Mouse (Mus musculus): ENCODE results near the gene Emsy. TPM values are rescaled to one million over a fixed set of nuclear protein-coding genes. Genes with fewer than 3 reads are reported as not detected.
A peak's percentile ranks its signal among the peaks of the same experiment; 100 is the strongest.

Emsy gene
- polyA plus RNA-seq, 1 experiment from 2014 or later, result 3.7 TPM

DNA sequence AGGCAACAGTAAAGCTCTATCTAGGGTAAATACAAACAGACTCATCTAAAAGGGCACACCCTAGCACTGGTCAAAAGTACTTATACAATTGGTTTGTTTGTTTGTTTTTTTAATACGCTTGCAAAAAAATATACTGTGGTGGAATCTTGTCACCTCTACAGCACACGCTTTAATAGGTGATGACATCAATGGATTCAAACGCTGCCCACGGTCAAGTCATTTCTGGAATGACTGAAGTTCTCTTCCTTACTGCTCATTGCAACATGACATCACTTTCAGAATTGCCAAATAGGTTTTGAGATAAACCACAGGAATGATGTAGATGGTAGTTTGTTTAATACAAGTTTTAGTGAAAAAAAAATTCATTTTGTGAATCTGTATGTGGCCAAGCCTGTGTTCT lies 42.0 kb upstream of the Emsy start:
- no peaks in the 10 kb centered on the region for H3K36me3 ChIP-seq (replicated peaks; ENCODE audit: insufficient read depth, low read length)
- H3K9ac ChIP-seq (replicated peaks), result no peak overlapping the region
- no peak overlapping the region for H3K4me3 ChIP-seq (ENCODE audit: low read depth, low read length)
- no peaks in the 10 kb centered on the region for H3K9me3 ChIP-seq (ENCODE audit: low read length)
- no peak overlapping the region for H3K27ac ChIP-seq (ENCODE audit: low read depth)
- TF ChIP-seq CTCF (IDR thresholded peaks at IDR 0.05; ENCODE audit: low read depth), result no peak
- no peak for TF ChIP-seq EP300 (IDR thresholded peaks at IDR 0.05; ENCODE audit: low read depth)
- H3K4me2 ChIP-seq (ENCODE audit: low read depth, low read length), result no peak overlapping the region
- ATAC-seq (no peak), DNase-seq (no peak)
- H3K27me3 ChIP-seq (ENCODE audit: insufficient read depth, low read length), result no peaks in the 10 kb centered on the region
- peaks cover 7% of the 10 kb centered on the region; the same call in 1 of the 2 replicates for H3K4me1 ChIP-seq (ENCODE audit: insufficient read depth)
- WGBS (ENCODE audit: insufficient replicate concordance), result 85% methylated on average over 4 of the region's 4 CpGs

DNA sequence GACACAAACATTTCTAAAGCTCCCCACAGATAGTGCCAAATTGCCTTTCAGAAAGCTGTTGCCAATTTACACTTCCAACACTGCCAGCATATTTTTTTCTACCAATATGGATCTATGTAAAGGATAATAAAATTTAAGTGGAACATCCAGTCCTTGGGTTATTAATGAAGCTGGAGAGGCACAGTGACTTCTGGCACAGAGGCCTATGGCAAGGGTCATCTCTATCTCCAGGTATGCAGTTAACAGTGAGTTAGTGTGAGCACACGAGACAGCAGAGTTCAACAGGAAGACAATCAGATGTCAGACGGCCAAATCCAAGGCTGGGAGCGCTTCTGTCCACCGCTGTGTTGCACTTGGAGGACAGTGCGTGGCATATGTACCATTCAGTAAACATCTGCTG lies 41.5 kb upstream of the Emsy start:
- Histone ChIP-seq H3K4me1 (ENCODE audit: insufficient read depth) (peaks cover 7% of the 10 kb centered on the region; the same call in 1 of the 2 replicates), H3K9ac (replicated peaks) (no peak overlapping the region), H3K27me3 (ENCODE audit: insufficient read depth, low read length) (no peaks in the 10 kb centered on the region), H3K9me3 (ENCODE audit: low read length) (no peaks in the 10 kb centered on the region), H3K36me3 (replicated peaks; ENCODE audit: insufficient read depth, low read length) (no peaks in the 10 kb centered on the region), H3K27ac (ENCODE audit: low read depth) (no peak overlapping the region), H3K4me2 (ENCODE audit: low read depth, low read length) (no peak overlapping the region), H3K4me3 (ENCODE audit: low read depth, low read length) (no peak overlapping the region)
- DNase-seq (no peak), ATAC-seq (no peak)
- WGBS (ENCODE audit: insufficient replicate concordance), result 61% methylated on average over 5 of the region's 5 CpGs
- TF ChIP-seq EP300 (IDR thresholded peaks at IDR 0.05; ENCODE audit: low read depth), result no peak
- TF ChIP-seq CTCF (IDR thresholded peaks at IDR 0.05; ENCODE audit: low read depth), result no peak

DNA sequence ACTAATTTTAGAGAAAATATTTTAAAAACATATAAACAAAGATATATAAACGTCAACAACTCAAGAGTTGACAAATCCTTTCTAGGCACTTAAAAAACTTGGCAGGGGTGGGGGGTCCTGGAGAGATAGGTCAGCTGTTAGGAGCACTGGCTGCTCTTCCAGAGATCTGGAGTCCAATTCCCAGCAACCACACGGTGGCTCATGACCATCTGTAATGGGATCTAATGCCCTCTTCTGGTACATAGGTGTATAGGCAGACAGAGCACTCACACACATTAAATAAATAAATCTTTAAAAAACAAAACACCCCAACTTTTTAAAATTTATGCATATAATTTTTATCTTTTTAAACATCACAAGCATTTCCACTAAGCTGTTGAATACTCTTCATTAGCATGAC lies 40.9 kb upstream of the Emsy start:
- H3K36me3 ChIP-seq (replicated peaks; ENCODE audit: insufficient read depth, low read length), result no peaks in the 10 kb centered on the region
- H3K9ac ChIP-seq (replicated peaks), result no peak overlapping the region
- H3K4me1 ChIP-seq (ENCODE audit: insufficient read depth), result peaks cover 7% of the 10 kb centered on the region; the same call in 1 of the 2 replicates
- H3K27ac ChIP-seq (ENCODE audit: low read depth), result no peak overlapping the region
- no peak overlapping the region for H3K4me2 ChIP-seq (ENCODE audit: low read depth, low read length)
- WGBS (ENCODE audit: insufficient replicate concordance), result 16% methylated on average over 2 of the region's 2 CpGs
- H3K9me3 ChIP-seq (ENCODE audit: low read length), result no peaks in the 10 kb centered on the region
- no peaks in the 10 kb centered on the region for H3K27me3 ChIP-seq (ENCODE audit: insufficient read depth, low read length)
- DNase-seq (no peak), ATAC-seq (no peak)
- no peak overlapping the region for H3K4me3 ChIP-seq (ENCODE audit: low read depth, low read length)
- TF ChIP-seq EP300 (IDR thresholded peaks at IDR 0.05; ENCODE audit: low read depth) (no peak), CTCF (IDR thresholded peaks at IDR 0.05; ENCODE audit: low read depth) (peak; percentile 56)

DNA sequence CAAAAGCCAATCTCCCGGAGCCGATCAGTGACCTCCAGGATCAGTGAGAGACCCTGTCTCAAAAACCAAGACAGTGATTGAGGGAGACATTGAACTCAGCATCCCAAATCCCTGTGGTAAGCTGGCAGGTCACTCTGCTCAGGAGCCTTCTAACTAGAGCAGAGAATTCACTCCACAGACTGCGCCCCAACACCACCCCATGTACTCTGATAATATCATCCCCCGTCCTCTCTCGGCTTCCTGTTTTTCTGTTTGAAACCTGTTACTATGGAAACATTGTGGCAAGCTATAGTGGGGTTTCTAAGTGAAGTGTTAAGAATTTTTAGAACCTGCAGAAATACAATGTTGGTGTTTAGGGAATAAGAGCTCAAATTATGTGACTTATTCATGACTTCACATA lies 37.5 kb upstream of the Emsy start:
- H3K4me2 ChIP-seq (ENCODE audit: low read depth, low read length), result no peak overlapping the region
- H3K9me3 ChIP-seq (ENCODE audit: low read length), result no peaks in the 10 kb centered on the region
- DNase-seq (no peak), ATAC-seq (no peak)
- no peak for TF ChIP-seq EP300 (IDR thresholded peaks at IDR 0.05; ENCODE audit: low read depth)
- no peak for TF ChIP-seq CTCF (IDR thresholded peaks at IDR 0.05; ENCODE audit: low read depth)
- H3K27ac ChIP-seq (ENCODE audit: low read depth), result no peak overlapping the region
- no peak overlapping the region for H3K9ac ChIP-seq (replicated peaks)
- WGBS (ENCODE audit: insufficient replicate concordance), result 30% methylated on average over 5 of the region's 5 CpGs
- no peaks in the 10 kb centered on the region for H3K27me3 ChIP-seq (ENCODE audit: insufficient read depth, low read length)
- no peak overlapping the region for H3K4me3 ChIP-seq (ENCODE audit: low read depth, low read length)
- H3K36me3 ChIP-seq (replicated peaks; ENCODE audit: insufficient read depth, low read length), result no peaks in the 10 kb centered on the region
- 0 out of 2 replicates have a peak, but pooled peaks cover 4% of the 10 kb centered on the region for H3K4me1 ChIP-seq (ENCODE audit: insufficient read depth)

DNA sequence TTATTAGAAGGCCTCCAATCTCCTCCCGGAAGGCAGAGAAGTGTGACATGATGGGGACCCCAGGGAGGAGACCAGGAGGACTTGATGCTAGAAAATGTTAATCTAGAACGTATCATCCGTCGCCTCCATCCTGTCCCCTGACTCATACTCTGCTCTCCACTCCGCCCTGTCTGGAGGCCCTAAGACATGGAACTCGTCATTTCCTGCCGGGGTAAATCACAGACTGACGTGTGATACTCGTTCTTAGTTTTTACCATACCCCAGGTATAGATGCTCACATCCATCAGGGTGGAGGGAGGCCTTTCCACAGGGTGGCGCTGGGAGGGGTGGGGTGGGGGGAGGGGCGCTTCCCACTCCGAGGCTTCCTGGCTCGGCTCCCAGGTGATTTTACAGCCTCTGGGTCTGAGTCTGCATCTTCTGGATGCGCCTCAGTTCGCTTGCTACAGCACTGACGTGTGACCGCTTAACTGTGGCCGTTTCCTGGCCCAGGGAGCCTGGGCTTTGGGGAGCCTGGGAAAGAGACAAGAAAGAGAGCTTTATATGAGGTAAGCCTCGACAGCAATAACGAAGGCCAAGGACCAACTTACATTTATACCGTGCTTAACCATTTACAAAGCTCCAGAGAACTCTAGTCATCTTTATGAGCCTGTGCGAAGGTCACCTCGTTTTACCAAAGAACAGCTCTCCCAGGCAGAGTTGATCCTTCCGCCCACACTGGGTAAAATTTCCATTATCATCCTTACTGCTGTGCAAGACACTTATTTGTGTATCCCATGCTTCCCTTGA lies 36.4 kb upstream of the Emsy start:
- ATAC-seq, result peak; percentile 33; the same call in 1 of the 2 replicates
- no peaks in the 10 kb centered on the region for H3K9me3 ChIP-seq (ENCODE audit: low read length)
- no peak for DNase-seq
- TF ChIP-seq EP300 (IDR thresholded peaks at IDR 0.05; ENCODE audit: low read depth), result no peak
- no peak for TF ChIP-seq CTCF (IDR thresholded peaks at IDR 0.05; ENCODE audit: low read depth)
- no peaks in the 10 kb centered on the region for H3K36me3 ChIP-seq (replicated peaks; ENCODE audit: insufficient read depth, low read length)
- H3K9ac ChIP-seq (replicated peaks), result no peak overlapping the region
- H3K27ac ChIP-seq (ENCODE audit: low read depth), result no peak overlapping the region; the same call in 1 of the 2 replicates
- H3K4me2 ChIP-seq (ENCODE audit: low read depth, low read length), result no peak overlapping the region
- H3K4me3 ChIP-seq (ENCODE audit: low read depth, low read length), result no peak overlapping the region
- no peaks in the 10 kb centered on the region for H3K27me3 ChIP-seq (ENCODE audit: insufficient read depth, low read length)
- 0 out of 2 replicates have a peak, but pooled peaks cover 4% of the 10 kb centered on the region for H3K4me1 ChIP-seq (ENCODE audit: insufficient read depth)
- WGBS (ENCODE audit: insufficient replicate concordance), result 53% methylated on average over 24 of the region's 24 CpGs

DNA sequence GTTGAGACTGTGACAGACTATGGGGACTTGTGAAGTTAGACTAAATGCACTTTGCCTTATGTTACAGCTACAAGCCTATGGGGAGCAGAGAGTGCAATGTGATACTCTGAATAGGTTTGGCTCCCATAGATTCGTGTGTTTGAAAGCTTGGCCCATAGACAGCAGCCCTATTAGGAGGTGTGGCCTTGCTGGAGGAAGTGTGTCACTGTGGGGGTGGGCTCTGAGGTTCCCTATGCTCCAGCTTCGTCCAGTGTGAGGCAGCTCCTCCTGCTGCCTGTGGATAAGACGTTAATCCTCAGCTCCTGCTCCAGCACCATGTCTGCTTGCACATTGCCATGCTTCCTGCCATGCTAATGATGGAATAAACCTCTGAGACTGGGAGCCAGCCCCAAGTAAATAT lies 34.2 kb upstream of the Emsy start:
- H3K4me3 ChIP-seq (ENCODE audit: low read depth, low read length), result no peak overlapping the region
- H3K27ac ChIP-seq (ENCODE audit: low read depth), result no peak overlapping the region
- ATAC-seq (0 out of 2 replicates have a peak, but pooled peaks have one; percentile 25), DNase-seq (peak; percentile 26)
- no peak overlapping the region for H3K9ac ChIP-seq (replicated peaks)
- no peaks in the 10 kb centered on the region for H3K27me3 ChIP-seq (ENCODE audit: insufficient read depth, low read length)
- H3K36me3 ChIP-seq (replicated peaks; ENCODE audit: insufficient read depth, low read length), result no peaks in the 10 kb centered on the region
- no peaks in the 10 kb centered on the region for H3K9me3 ChIP-seq (ENCODE audit: low read length)
- 0 out of 2 replicates have a peak, but pooled peaks cover 4% of the 10 kb centered on the region for H3K4me1 ChIP-seq (ENCODE audit: insufficient read depth)
- TF ChIP-seq EP300 (IDR thresholded peaks at IDR 0.05; ENCODE audit: low read depth) (no peak), CTCF (IDR thresholded peaks at IDR 0.05; ENCODE audit: low read depth) (0 out of 2 replicates have a peak, but pooled peaks have one; percentile 13)
- no peak overlapping the region for H3K4me2 ChIP-seq (ENCODE audit: low read depth, low read length)
- WGBS (ENCODE audit: insufficient replicate concordance), result 11% methylated on average over 3 of the region's 3 CpGs
